ENCODE assay signal across 9 mouse cellular contexts in genomic region chr2:145382908-145383770, GRCm38 (mm10).
DNase-seq lines count a peak whose midpoint lies in the region; ATAC-seq lines count a peak whose summit lies in the region.
"Had no signal": no experiment of that assay in that cellular context is flagged by ENCODE, and none has a peak within 500 bp of the region (broad histone marks: within the 10 kb centered on the region; RNA-seq: fewer than 3 reads in every experiment).

No protein-coding gene starts in this region.

- H3K27ac ChIP-seq in embryonic facial prominence, embryonic 14.5 days (replicated peaks; ENCODE audit: low read depth, low read length) = no peak overlapping the region
- H3K27ac ChIP-seq in embryonic facial prominence, embryonic 10.5 days (replicated peaks) = no peak overlapping the region
- H3K27ac ChIP-seq: neural tube, embryonic 12.5 days had no signal

- H3K4me1 ChIP-seq in embryonic facial prominence, embryonic 14.5 days (ENCODE audit: control insufficient read depth, insufficient read depth, low read length) = no peaks in the 10 kb centered on the region
- peaks cover 9% of the 10 kb centered on the region for H3K4me1 ChIP-seq in embryonic facial prominence, embryonic 10.5 days
- H3K4me1 ChIP-seq: neural tube, embryonic 12.5 days had no signal

- H3K27me3 ChIP-seq in embryonic facial prominence, embryonic 14.5 days (replicated peaks; ENCODE audit: control insufficient read depth, insufficient read depth, low read length) = no peaks in the 10 kb centered on the region
- no peaks in the 10 kb centered on the region for H3K27me3 ChIP-seq in embryonic facial prominence, embryonic 10.5 days (replicated peaks; ENCODE audit: low read depth, poor library complexity, severe bottlenecking)
- H3K27me3 ChIP-seq: neural tube, embryonic 12.5 days had no signal

- intact Hi-C loops in left cerebral cortex, postnatal 36 days (cut with DNase I) = loop anchor here (5.0 kb wide), 1 partner anchor 41 kb away; no protein-coding TSS in a partner anchor

- H3K36me3 ChIP-seq in embryonic facial prominence, embryonic 14.5 days (ENCODE audit: control insufficient read depth, insufficient read depth, low read length) = no peaks in the 10 kb centered on the region
- H3K36me3 ChIP-seq in embryonic facial prominence, embryonic 10.5 days (replicated peaks) = no peaks in the 10 kb centered on the region
- H3K36me3 ChIP-seq: neural tube, embryonic 12.5 days had no signal

- no peak overlapping the region for H3K4me3 ChIP-seq in embryonic facial prominence, embryonic 14.5 days (ENCODE audit: low read depth, low read length)
- H3K4me3 ChIP-seq in embryonic facial prominence, embryonic 10.5 days = no peak overlapping the region
- H3K4me3 ChIP-seq: neural tube, embryonic 12.5 days had no signal

- H3K9me3 ChIP-seq in embryonic facial prominence, embryonic 14.5 days (ENCODE audit: control insufficient read depth, low read length) = no peaks in the 10 kb centered on the region
- no peaks in the 10 kb centered on the region for H3K9me3 ChIP-seq in embryonic facial prominence, embryonic 10.5 days
- H3K9me3 ChIP-seq: neural tube, embryonic 12.5 days had no signal

- DNase-seq in embryonic facial prominence, embryonic 14.5 days (ENCODE audit: low spot score) = peak; percentile 63
- no peak for DNase-seq in embryonic facial prominence, embryonic 10.5 days (ENCODE audit: low spot score)
- peak; percentile 74 for DNase-seq in Muller cell, postnatal 12 days (ENCODE audit: inconsistent ontology term)
- peak; percentile 59 to 66 for DNase-seq in left cerebral cortex, postnatal 36 days (ENCODE audit: low spot score in 2 of 2)
- DNase-seq in kidney, postnatal 25 days = no peak
- DNase-seq in natural killer cell, adult 2 months (ENCODE audit: low spot score in 2 of 2) = no peak

- no peak overlapping the region for H3K9ac ChIP-seq in embryonic facial prominence, embryonic 14.5 days (ENCODE audit: low read depth, low read length)
- H3K9ac ChIP-seq: neural tube, embryonic 12.5 days had no signal

- H3K4me2 ChIP-seq in embryonic facial prominence, embryonic 14.5 days (ENCODE audit: low read depth, low read length) = no peak overlapping the region
- H3K4me2 ChIP-seq: neural tube, embryonic 12.5 days had no signal

- ATAC-seq in embryonic facial prominence, embryonic 14.5 days (ENCODE audit: low read depth) = peak; percentile 60; the same call in 1 of the 2 replicates
- ATAC-seq in frontal cortex, adult (ENCODE audit: low TSS enrichment) = peak; percentile 89
- no peak for ATAC-seq in granulocyte monocyte progenitor cell, adult 5-6 weeks (replicated peaks; ENCODE audit: poor library complexity, severe bottlenecking)

- 73% methylated on average over 13 of the region's 13 CpGs for WGBS in embryonic facial prominence, embryonic 14.5 days
- 84% methylated on average over 13 of the region's 13 CpGs for WGBS in embryonic facial prominence, embryonic 10.5 days

Comparison
In these comparisons a context has a peak if more than half of its experiments do, and no peak if none do; other contexts are left out.
1. DNase-seq: peak in embryonic facial prominence, embryonic 14.5 days (single experiment), Muller cell, postnatal 12 days (single experiment) and left cerebral cortex, postnatal 36 days (2 of 2); none in embryonic facial prominence, embryonic 10.5 days (single experiment), kidney, postnatal 25 days (0 of 2) and natural killer cell, adult 2 months (0 of 2).